Mouse (Mus musculus): ENCODE data around the gene Zfp451.
"Not testable (repeated sequence)": the region's sequence is repeated elsewhere in the genome, so short reads cannot be mapped to it uniquely, and the experiment has no call there.

Zfp451 gene

GRCm38 (mm10) chr1:33813868-33814794 lies at the start of gene Zfp451:
Gene Zfp451 (minus strand): TSS chr1:33814595.
- DNase-seq (ENCODE audit: low spot score in 2 of 2), result peak; percentile 90 to 94

- no peak for DNase-seq (ENCODE audit: low spot score in 2 of 2)
Observed at GRCm38 (mm10) chr1:33846807-33847206, 32.4 kb upstream of the Zfp451 start.

DNA sequence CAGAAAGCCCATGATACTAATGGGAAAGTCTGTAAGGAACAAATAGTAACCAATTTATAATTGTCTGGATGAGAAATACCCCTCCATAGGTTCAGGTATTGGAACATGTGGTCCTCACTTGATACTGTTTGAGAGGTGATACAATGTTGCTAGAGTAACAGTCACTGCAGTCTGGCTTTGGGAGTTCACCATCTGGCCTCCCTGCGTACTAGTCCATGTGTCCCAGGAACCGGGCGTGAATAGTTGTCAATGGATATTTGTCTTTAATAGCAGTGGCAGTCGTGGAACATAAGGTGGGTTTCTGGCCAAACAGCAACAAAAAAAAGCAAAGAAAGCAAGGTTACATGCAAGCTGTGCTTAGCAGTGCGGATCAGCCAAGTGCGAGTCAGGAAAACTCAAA lies 29.4 kb upstream of the Zfp451 start:
- DNase-seq (ENCODE audit: low spot score in 2 of 2), result no peak

DNA sequence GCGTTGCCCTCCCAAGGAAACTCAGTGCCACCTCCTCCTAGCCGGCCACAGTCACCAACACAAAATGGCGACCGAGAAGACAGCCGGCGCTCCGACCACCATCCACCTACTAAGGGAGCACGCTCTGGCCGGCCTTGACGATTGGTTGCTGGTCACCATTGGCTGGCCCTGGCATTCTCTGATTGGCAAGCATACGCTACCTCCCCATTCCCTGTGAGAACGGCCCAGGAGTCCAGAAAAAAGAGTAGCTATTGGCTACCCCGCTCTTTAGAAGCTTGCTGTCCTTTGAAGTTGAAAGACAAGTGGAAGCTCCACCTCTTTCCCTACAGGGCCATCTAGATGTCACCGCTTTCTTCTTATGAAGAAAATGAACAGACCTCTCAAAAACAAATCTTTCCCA lies 24.6 kb upstream of the Zfp451 start:
- not testable (repeated sequence) for DNase-seq (ENCODE audit: low spot score in 2 of 2)

- no peak for DNase-seq (ENCODE audit: low spot score in 2 of 2)
Observed at GRCm38 (mm10) chr1:33830586-33830985, 16.2 kb upstream of the Zfp451 start.

- no peak for DNase-seq (ENCODE audit: low spot score in 2 of 2)
Observed at GRCm38 (mm10) chr1:33817931-33818330, 3.5 kb upstream of the Zfp451 start.

DNA sequence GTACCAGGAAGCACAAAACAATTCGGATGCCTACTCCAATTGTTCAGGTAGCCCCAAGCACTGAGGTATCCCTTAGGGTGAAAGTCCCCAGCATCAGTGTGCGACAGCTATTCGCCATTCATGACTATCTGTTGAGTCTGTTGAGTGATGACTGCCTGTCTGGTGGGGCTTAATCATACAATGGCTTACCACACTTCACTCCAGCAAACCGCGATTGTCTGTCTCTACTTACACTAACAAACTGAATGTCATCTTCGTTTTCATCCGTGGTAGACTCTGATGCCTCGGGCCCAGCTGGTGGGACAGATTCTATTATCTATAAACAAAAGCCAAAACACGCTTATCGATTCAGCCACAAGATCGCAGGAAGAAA lies 914 bp downstream of the Zfp451 start:
- no peak for DNase-seq (ENCODE audit: low spot score in 2 of 2)

DNA sequence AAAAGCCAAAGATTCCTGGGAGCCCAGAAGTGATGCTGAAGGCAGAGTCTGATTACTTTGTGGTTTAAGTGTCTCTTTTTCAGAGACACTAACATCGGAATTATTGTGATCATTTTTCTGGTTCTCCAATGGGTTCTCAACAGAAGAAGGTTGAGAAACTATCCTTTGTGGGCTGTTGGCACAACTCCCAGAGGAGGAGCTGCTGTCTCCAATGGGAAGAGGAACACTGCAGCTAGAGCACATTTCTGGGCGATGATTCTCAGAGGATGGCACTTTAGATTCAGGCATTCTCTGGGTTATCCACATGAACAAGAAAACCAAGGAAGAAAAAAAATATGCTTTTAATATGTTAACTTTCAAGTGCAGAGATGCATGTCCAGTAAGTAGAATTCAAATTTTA lies 11.1 kb downstream of the Zfp451 start:
- no peak for DNase-seq (ENCODE audit: low spot score in 2 of 2)

DNA sequence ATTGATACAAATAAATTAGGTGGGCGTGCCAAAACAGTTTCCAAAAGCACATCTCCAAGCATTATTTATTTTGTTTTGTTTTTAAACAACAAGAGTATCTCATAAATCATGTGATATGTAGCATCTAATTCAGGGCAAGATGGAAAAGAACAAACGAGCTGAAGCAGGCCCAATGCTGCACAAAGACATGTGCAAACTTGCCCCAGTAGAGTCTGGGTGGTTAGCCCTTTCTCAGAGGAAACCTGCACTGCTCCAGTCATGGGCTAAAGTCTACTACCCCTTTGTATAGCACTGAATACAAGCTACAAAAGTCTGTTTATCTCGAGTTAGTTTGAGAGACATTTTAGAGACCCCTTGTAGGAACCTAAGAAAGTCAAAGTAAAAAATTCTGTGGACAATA lies 14.8 kb downstream of the Zfp451 start:
- DNase-seq (ENCODE audit: low spot score in 2 of 2), result no peak

DNA sequence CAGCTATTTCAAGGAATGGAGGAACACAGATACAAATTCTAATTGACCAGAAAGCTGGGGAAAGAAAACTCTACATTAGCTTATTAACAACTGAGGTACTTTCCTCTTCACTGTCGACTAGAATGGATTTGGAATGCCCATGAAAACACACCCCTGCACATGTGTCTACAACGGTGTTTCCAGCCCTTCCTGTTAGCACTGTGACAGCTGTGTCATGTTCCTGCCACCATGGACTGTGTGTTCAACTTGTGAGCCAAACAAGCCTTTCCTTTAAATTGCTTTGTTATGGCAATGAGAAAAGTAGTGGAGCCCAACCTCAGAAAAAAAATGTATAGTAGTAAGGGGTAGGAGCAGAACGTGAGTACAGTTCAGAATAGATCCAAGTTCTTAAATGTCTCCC lies 25.9 kb downstream of the Zfp451 start:
- no peak for DNase-seq (ENCODE audit: low spot score in 2 of 2)

GRCm38 (mm10) chr1:33788072-33788471 lies 26.3 kb downstream of the Zfp451 start:
- DNase-seq (ENCODE audit: low spot score in 2 of 2), result no peak

DNA sequence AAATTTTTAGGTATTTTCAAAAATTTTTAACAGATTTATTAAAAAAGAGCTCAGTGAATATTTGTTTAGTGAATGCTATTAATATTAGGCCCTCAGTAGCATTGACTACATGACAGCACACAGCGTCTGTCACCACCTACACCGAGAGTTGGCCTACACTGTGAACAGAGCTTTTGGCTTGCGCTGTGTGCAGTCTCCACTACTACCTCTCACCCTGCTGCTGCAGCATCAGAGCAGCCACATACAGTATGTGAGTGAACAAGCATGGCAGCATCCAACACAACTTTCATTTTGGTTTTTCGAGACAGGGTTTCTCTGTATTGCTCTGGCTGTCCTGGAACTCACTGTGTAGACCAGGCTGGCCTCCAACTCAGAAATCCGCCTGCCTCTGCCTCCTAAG lies 29.8 kb downstream of the Zfp451 start:
- DNase-seq (ENCODE audit: low spot score in 2 of 2), result no peak

DNA sequence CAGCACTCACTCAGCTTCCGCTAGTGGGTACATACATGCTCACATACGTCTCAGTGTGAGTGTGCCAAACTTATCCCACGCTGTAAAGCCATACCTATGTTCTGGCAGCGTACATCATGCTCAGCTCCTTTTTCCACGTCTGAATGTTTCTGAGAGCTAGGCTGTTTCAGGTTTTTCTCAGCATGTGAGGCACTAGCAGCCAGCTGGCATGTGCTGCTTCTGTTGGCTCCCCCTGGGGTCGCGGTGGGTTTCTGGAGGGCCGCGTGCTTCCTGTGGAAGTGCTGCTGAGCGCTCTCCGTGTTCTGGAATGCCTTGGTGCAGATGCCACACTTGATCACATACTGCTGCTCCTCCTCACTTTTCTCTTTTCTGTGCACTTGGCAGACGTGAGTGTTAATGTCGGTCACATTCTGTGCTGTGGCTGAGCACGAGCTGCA lies 38.2 kb downstream of the Zfp451 start:
- no peak for DNase-seq (ENCODE audit: low spot score in 2 of 2)

DNA sequence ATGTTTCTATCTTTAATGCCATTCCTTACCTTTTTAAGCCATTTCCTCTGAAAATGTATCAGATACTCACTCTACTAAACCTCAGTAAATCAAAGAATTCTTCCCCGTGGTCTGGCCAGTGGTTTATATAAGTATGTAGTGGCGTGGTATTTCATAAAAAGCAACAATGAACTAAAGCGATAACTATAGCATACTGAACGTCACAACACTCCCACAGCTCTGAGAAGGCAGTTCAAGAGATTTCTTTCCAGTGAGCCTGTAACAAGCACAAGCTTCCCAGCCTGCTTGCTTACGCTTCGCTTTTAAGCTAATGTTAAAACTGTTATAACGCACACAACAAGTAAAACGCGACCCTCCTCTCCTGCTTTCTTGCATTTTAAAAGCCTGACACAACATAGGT lies 42.3 kb downstream of the Zfp451 start:
- DNase-seq (ENCODE audit: low spot score in 2 of 2), result no peak

GRCm38 (mm10) chr1:33771621-33772020 lies 42.8 kb downstream of the Zfp451 start:
- DNase-seq (ENCODE audit: low spot score in 2 of 2), result no peak

GRCm38 (mm10) chr1:33768827-33769226 lies 45.6 kb downstream of the Zfp451 start:
- DNase-seq (ENCODE audit: low spot score in 2 of 2), result no peak

DNA sequence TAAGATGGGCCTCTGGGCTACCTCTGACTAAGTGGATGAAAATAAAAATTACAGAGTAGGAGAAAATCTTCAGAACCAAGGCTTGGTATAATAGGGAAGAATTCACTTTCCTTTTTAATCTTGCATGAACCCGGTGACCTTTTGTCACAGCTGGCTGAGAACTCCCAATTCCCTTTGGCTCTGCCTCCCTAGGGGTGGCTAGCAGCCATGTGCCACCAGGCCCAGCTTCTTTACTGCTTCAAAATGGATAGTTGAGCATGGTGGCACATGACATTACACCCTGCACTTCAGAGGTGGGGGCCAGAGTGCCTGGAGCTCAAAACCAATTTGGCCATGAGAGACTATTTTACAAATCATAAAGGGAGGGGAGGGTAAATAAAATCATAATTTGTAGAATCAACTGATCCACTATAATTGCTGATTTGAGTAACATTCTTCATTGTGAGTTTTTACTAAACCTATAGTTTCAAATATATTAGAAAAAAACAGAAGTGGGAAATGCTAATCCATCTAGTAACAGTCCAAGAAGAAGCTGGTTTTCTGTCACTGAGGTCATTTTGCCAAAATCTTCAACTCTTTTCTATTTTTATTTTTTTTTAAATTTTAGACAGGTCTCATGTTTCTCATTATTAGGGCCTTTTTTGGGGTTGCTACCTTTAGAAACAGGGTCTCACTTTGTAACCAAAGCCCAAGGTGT lies 46.2 kb downstream of the Zfp451 start:
- DNase-seq (ENCODE audit: low spot score in 2 of 2), result no peak

DNA sequence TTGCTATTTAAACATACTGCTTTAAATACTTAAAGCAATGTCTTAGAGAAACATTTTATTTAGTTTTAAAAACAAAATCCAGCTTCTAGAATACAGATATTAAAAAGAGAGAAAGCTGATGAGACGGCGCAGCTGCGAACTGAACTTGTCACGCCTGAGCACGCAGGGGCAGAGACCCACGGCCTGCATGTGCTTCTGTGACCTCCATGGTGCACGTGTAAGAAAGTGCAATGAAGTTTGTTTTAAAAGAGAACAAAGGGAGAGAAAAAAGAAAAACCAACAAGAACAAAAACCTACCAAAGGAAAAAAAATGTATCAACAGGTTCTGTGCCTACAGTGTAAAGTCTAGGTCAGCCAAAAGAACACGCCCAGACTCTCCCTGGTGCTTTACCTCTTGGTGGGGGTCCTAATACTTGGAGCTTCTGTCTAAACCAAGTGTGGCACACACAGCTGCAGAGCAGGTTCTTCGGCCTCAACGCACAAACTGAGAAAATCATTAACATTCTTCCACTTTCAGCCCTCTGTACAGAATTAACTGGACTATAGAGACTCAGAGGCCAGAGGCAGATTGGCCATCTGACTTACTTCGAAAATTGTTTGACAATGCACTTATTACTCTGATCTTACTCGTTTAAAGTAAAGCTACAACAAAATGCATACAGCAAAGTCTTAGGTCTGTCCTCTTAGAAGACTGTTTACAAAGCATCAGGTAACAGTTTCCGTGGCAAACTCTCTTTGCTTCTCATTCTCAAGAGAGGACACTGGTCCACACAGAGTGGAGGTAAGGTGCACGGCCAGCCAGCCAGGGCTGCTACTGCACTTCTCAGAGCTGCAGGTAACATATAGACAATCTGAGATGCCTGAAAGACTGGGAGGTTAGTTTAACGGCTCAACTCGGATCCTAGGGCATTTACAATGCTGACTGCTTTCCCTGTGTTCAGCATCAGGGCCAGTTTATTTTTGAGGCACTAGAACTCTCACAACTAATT lies 47.6 kb downstream of the Zfp451 start:
- no peak for DNase-seq (ENCODE audit: low spot score in 2 of 2)

GRCm38 (mm10) chr1:33765468-33766080 lies 48.8 kb downstream of the Zfp451 start:
- DNase-seq (ENCODE audit: low spot score in 2 of 2), result no peak

GRCm38 (mm10) chr1:33763826-33764225 lies 50.6 kb downstream of the Zfp451 start:
- no peak for DNase-seq (ENCODE audit: low spot score in 2 of 2)

GRCm38 (mm10) chr1:33758488-33758887 lies 55.9 kb downstream of the Zfp451 start:
- DNase-seq (ENCODE audit: low spot score in 2 of 2), result no peak

Measured in urinary bladder, postnatal 4 days (tissue).